Mouse (Mus musculus): ENCODE results near the gene Negr1. TPM values are rescaled to one million over a fixed set of nuclear protein-coding genes. Genes with fewer than 3 reads are reported as not detected.

The Negr1 gene
- polyA plus RNA-seq, 1 experiment from 2014 or later: 5.3 TPM

- Histone ChIP-seq H3K9me3 (replicated peaks; ENCODE audit: control insufficient read depth, low read length) (no peaks in the 10 kb centered on the region), H3K4me2 (ENCODE audit: low read depth, low read length) (no peak overlapping the region), H3K27me3 (ENCODE audit: control insufficient read depth, insufficient read depth, low read length) (no peaks in the 10 kb centered on the region), H3K27ac (ENCODE audit: low read length) (no peak overlapping the region), H3K9ac (ENCODE audit: low read length) (no peak overlapping the region), H3K4me1 (ENCODE audit: control insufficient read depth, insufficient read depth, low read length) (no peaks in the 10 kb centered on the region), H3K36me3 (ENCODE audit: control insufficient read depth, insufficient read depth, low read length) (no peaks in the 10 kb centered on the region), H3K4me3 (replicated peaks; ENCODE audit: low read length) (no peak overlapping the region)
- no peak for ATAC-seq (ENCODE audit: insufficient read depth, low FRiP score)
- WGBS: 93% methylated on average over 7 of the region's 7 CpGs
Observed at GRCm38 (mm10) chr3:156799228-156799627, 237.6 kb downstream of the Negr1 start.

GRCm38 (mm10) chr3:156809836-156810235 is 248.2 kb downstream of the Negr1 start:
- Histone ChIP-seq H3K4me2 (ENCODE audit: low read depth, low read length) (no peak overlapping the region), H3K36me3 (ENCODE audit: control insufficient read depth, insufficient read depth, low read length) (no peaks in the 10 kb centered on the region), H3K4me1 (ENCODE audit: control insufficient read depth, insufficient read depth, low read length) (no peaks in the 10 kb centered on the region), H3K4me3 (replicated peaks; ENCODE audit: low read length) (no peak overlapping the region), H3K9me3 (replicated peaks; ENCODE audit: control insufficient read depth, low read length) (no peaks in the 10 kb centered on the region), H3K27me3 (ENCODE audit: control insufficient read depth, insufficient read depth, low read length) (no peaks in the 10 kb centered on the region), H3K9ac (ENCODE audit: low read length) (no peak overlapping the region), H3K27ac (ENCODE audit: low read length) (no peak overlapping the region)
- ATAC-seq (ENCODE audit: insufficient read depth, low FRiP score): no peak
- 85% methylated on average over 3 of the region's 3 CpGs for WGBS

- Histone ChIP-seq H3K4me1 (ENCODE audit: control insufficient read depth, insufficient read depth, low read length) (0 out of 2 replicates have a peak, but pooled peaks cover 8% of the 10 kb centered on the region), H3K27ac (ENCODE audit: low read length) (no peak overlapping the region), H3K9ac (ENCODE audit: low read length) (no peak overlapping the region), H3K36me3 (ENCODE audit: control insufficient read depth, insufficient read depth, low read length) (no peaks in the 10 kb centered on the region), H3K9me3 (replicated peaks; ENCODE audit: control insufficient read depth, low read length) (no peaks in the 10 kb centered on the region), H3K27me3 (ENCODE audit: control insufficient read depth, insufficient read depth, low read length) (no peaks in the 10 kb centered on the region), H3K4me2 (ENCODE audit: low read depth, low read length) (no peak overlapping the region), H3K4me3 (replicated peaks; ENCODE audit: low read length) (no peak overlapping the region)
- ATAC-seq (ENCODE audit: insufficient read depth, low FRiP score): no peak
Observed at GRCm38 (mm10) chr3:156816938-156817337, 255.3 kb downstream of the Negr1 start.

- no peak overlapping the region for H3K4me2 ChIP-seq (ENCODE audit: low read depth, low read length)
- H3K4me3 ChIP-seq (replicated peaks; ENCODE audit: low read length): no peak overlapping the region
- no peak for ATAC-seq (ENCODE audit: insufficient read depth, low FRiP score)
- H3K36me3 ChIP-seq (ENCODE audit: control insufficient read depth, insufficient read depth, low read length): no peaks in the 10 kb centered on the region
- H3K9me3 ChIP-seq (replicated peaks; ENCODE audit: control insufficient read depth, low read length): no peaks in the 10 kb centered on the region
- 28% methylated on average over 6 of the region's 6 CpGs for WGBS
- no peak overlapping the region for H3K9ac ChIP-seq (ENCODE audit: low read length)
- no peak overlapping the region for H3K27ac ChIP-seq (ENCODE audit: low read length)
- no peaks in the 10 kb centered on the region for H3K27me3 ChIP-seq (ENCODE audit: control insufficient read depth, insufficient read depth, low read length)
- 0 out of 2 replicates have a peak, but pooled peaks cover 8% of the 10 kb centered on the region for H3K4me1 ChIP-seq (ENCODE audit: control insufficient read depth, insufficient read depth, low read length)
Observed at GRCm38 (mm10) chr3:156817452-156817851, 255.9 kb downstream of the Negr1 start.

GRCm38 (mm10) chr3:156823039-156823438 is 261.4 kb downstream of the Negr1 start:
- Histone ChIP-seq H3K9ac (ENCODE audit: low read length) (no peak overlapping the region), H3K27me3 (ENCODE audit: control insufficient read depth, insufficient read depth, low read length) (no peaks in the 10 kb centered on the region), H3K27ac (ENCODE audit: low read length) (no peak overlapping the region), H3K36me3 (ENCODE audit: control insufficient read depth, insufficient read depth, low read length) (no peaks in the 10 kb centered on the region), H3K4me3 (replicated peaks; ENCODE audit: low read length) (no peak overlapping the region), H3K9me3 (replicated peaks; ENCODE audit: control insufficient read depth, low read length) (no peaks in the 10 kb centered on the region), H3K4me1 (ENCODE audit: control insufficient read depth, insufficient read depth, low read length) (peaks cover 6% of the 10 kb centered on the region; the same call in 1 of the 2 replicates), H3K4me2 (ENCODE audit: low read depth, low read length) (no peak overlapping the region)
- no peak for ATAC-seq (ENCODE audit: insufficient read depth, low FRiP score)
- WGBS: 83% methylated on average over 3 of the region's 3 CpGs

- Histone ChIP-seq H3K36me3 (ENCODE audit: control insufficient read depth, insufficient read depth, low read length) (no peaks in the 10 kb centered on the region), H3K27me3 (ENCODE audit: control insufficient read depth, insufficient read depth, low read length) (no peaks in the 10 kb centered on the region), H3K9me3 (replicated peaks; ENCODE audit: control insufficient read depth, low read length) (no peaks in the 10 kb centered on the region), H3K4me1 (ENCODE audit: control insufficient read depth, insufficient read depth, low read length) (no peaks in the 10 kb centered on the region), H3K27ac (ENCODE audit: low read length) (no peak overlapping the region), H3K9ac (ENCODE audit: low read length) (no peak overlapping the region), H3K4me3 (replicated peaks; ENCODE audit: low read length) (no peak overlapping the region), H3K4me2 (ENCODE audit: low read depth, low read length) (no peak overlapping the region)
- no peak for ATAC-seq (ENCODE audit: insufficient read depth, low FRiP score)
- 61% methylated on average over 3 of the region's 3 CpGs for WGBS
Observed at GRCm38 (mm10) chr3:156833920-156834319, 272.3 kb downstream of the Negr1 start.

- Histone ChIP-seq H3K9ac (ENCODE audit: low read length) (no peak overlapping the region), H3K4me2 (ENCODE audit: low read depth, low read length) (no peak overlapping the region), H3K36me3 (ENCODE audit: control insufficient read depth, insufficient read depth, low read length) (no peaks in the 10 kb centered on the region), H3K27ac (ENCODE audit: low read length) (no peak overlapping the region), H3K27me3 (ENCODE audit: control insufficient read depth, insufficient read depth, low read length) (no peaks in the 10 kb centered on the region), H3K9me3 (replicated peaks; ENCODE audit: control insufficient read depth, low read length) (no peaks in the 10 kb centered on the region), H3K4me3 (replicated peaks; ENCODE audit: low read length) (no peak overlapping the region), H3K4me1 (ENCODE audit: control insufficient read depth, insufficient read depth, low read length) (no peaks in the 10 kb centered on the region)
- WGBS: 57% methylated on average over 2 of the region's 2 CpGs
- ATAC-seq (ENCODE audit: insufficient read depth, low FRiP score): no peak
Observed at GRCm38 (mm10) chr3:156838550-156838949, 277.0 kb downstream of the Negr1 start.

GRCm38 (mm10) chr3:156848385-156848784 is 286.8 kb downstream of the Negr1 start:
- H3K9ac ChIP-seq (ENCODE audit: low read length): no peak overlapping the region
- H3K27me3 ChIP-seq (ENCODE audit: control insufficient read depth, insufficient read depth, low read length): no peaks in the 10 kb centered on the region
- no peak overlapping the region for H3K4me3 ChIP-seq (replicated peaks; ENCODE audit: low read length)
- no peak overlapping the region for H3K27ac ChIP-seq (ENCODE audit: low read length)
- H3K9me3 ChIP-seq (replicated peaks; ENCODE audit: control insufficient read depth, low read length): no peaks in the 10 kb centered on the region
- no peak for ATAC-seq (ENCODE audit: insufficient read depth, low FRiP score)
- 64% methylated on average over 2 of the region's 2 CpGs for WGBS
- H3K4me2 ChIP-seq (ENCODE audit: low read depth, low read length): no peak overlapping the region
- H3K36me3 ChIP-seq (ENCODE audit: control insufficient read depth, insufficient read depth, low read length): no peaks in the 10 kb centered on the region
- H3K4me1 ChIP-seq (ENCODE audit: control insufficient read depth, insufficient read depth, low read length): no peaks in the 10 kb centered on the region

- no peaks in the 10 kb centered on the region for H3K9me3 ChIP-seq (replicated peaks; ENCODE audit: control insufficient read depth, low read length)
- H3K27me3 ChIP-seq (ENCODE audit: control insufficient read depth, insufficient read depth, low read length): no peaks in the 10 kb centered on the region
- no peak overlapping the region for H3K4me3 ChIP-seq (replicated peaks; ENCODE audit: low read length)
- H3K9ac ChIP-seq (ENCODE audit: low read length): no peak overlapping the region
- no peak overlapping the region for H3K4me2 ChIP-seq (ENCODE audit: low read depth, low read length)
- WGBS: 66% methylated on average over 3 of the region's 3 CpGs
- H3K4me1 ChIP-seq (ENCODE audit: control insufficient read depth, insufficient read depth, low read length): no peaks in the 10 kb centered on the region
- H3K27ac ChIP-seq (ENCODE audit: low read length): no peak overlapping the region
- H3K36me3 ChIP-seq (ENCODE audit: control insufficient read depth, insufficient read depth, low read length): no peaks in the 10 kb centered on the region
- ATAC-seq (ENCODE audit: insufficient read depth, low FRiP score): no peak
Observed at GRCm38 (mm10) chr3:156851921-156852320, 290.3 kb downstream of the Negr1 start.
